Mouse (Mus musculus) layer of hippocampus, postnatal 36 days (tissue): Measurements from ENCODE around the gene Dusp15. TPM values are rescaled to one million over a fixed set of nuclear protein-coding genes. Genes with fewer than 3 reads are reported as not detected.

Experiments used
- DNase-seq, 2 experiments: peaks; one replicate each; pipeline ENCODE4 v3.0.0; 2022
- total RNA-seq, 2 experiments: library from RNA; stranded (reverse); gene quantifications; 2 replicates each; pipeline ENCODE4 v1.2.3; 2021

Dusp15 gene
- total RNA-seq, 2 experiments from 2014 or later, result 10.7 to 11.1 TPM

DNA sequence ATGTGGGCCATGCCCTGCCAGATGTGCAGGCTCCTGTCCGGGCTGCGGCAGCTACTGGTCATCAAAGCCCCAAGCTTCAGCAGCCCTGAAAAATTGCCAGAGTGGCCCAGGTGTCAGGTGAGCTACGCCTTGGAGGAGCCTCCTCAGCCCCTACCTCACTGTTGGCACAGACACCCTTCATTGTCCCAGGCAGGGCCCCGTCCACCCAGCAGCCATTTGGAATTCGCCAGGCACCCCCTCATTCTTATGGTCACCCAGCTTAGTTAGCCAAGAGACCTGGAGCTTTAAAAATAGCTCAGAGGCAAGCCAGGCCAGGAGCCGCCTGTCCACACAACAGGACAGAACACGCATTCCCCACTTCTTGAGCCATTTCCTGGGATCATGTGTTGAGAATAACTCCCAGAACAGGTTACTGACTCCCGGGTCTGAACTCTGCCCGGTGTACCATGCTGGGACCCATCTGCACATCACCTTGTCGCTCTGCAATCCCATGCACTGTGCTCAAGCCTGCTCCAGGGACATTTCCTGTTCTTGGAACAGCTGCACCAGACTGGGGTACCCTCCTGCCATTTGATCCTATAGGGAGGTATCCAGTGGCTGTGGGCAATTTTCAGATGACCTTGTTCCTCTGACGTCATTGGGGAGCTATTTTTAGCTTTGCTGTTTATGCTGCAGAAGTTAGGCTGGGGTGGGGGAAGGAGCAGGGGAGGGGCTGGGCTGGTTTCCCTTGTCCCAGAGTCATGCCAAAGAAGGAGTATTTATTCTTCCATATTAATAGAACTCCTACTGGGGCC lies 46.3 kb downstream of the Dusp15 start:
- DNase-seq, result no peak

DNA sequence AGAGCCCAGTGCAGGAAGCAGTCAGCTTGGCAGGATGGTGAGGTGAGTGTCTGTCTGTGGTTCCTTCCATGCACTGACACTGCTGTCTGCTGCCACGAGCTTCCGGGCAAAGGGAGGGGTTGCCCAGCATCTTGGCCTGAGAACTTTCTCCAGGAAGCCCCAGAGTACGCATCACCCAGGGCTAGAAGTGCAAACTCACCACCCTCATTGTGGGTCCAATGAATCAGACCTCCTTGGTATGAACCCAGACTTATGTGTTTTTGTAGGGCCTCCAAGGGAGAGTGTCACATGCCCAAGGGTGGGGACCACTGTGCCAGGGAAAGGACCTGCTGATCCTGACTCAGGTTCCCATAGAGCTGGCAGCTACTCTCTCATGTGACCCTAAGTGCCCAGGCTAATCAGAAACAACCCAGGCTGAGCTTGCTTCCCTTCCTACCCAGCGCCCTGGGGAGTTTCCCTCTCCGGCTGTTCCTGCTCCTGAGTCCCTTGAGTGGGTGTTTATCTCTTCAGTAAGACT lies 47.3 kb downstream of the Dusp15 start:
- no peak for DNase-seq

DNA sequence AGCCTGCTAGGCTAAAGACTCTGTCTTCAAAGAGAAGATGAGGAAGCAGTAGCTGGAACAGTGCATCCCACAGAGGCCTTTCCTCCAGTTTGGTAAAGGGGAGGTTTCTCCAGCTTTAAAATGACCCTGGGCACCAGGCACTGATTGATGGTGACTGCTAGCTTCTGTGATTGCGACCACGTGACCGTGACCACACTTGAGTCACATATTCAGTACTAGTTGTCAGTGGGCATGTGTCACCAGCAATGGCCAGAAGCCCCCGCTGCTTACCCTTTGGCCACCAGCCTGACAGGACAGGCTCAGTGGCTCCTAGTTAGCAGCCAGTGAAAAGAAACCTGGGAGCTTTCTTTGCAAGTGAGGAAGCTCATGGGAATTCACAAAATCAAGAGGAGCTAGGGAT lies 47.9 kb downstream of the Dusp15 start:
- no peak for DNase-seq

DNA sequence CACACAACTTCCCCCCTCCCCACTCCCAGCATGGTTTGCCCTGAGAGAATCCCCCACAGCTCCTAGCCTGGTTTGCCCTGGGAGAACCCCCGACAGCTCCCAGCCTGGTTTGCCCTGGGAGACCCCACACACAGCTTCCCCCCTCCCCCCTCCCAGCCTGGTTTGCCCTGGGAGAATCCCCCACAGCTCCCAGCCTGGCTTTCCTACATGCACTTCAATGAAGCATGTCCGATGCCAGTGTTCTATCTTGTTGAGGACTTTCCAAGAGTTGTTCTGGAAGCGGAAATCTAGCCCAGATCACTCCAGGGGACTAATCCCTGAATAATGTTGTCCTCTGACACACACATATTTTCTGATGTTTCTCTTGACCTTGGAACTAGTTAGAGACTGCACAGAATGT lies 48.8 kb downstream of the Dusp15 start:
- DNase-seq, result no peak

DNA sequence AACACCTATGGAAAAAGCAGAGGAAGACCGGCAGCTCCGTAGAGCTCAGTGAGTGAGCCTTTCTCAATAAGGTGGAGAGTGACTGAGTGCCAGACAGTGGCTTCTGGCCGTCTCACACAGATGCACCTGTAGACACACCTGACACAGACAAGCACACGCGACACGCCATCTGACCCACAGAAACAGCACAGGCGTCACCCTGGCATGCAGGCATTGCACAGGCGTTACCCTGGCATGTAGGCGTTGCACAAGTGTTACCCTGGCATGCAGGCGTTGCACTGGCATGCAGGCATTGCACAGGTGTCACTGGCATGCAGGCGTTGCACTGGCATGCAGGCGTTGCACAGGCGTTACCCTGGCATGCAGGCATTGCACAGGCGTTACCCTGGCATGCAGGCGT lies 50.2 kb downstream of the Dusp15 start:
- no peak for DNase-seq

DNA sequence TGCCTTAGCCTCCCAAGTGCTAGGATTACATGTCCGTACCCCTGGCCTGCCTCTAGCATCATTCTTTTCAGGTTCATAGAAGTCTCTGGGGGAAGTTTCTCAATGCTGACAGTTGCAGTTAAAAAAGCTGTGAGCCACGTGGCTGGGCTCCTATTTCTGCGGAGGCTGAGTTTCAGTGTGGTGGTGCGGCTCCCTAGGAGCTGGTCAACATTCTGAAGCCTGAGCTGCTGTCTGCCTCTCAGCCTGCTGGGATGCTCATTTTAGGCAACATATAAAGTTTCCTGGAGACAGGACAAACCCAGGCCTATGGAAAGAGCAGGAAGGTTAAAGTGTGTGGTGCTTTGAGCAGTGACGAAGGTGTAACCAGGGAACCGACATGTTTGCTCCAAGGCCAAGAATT lies 52.5 kb downstream of the Dusp15 start:
- no peak for DNase-seq

DNA sequence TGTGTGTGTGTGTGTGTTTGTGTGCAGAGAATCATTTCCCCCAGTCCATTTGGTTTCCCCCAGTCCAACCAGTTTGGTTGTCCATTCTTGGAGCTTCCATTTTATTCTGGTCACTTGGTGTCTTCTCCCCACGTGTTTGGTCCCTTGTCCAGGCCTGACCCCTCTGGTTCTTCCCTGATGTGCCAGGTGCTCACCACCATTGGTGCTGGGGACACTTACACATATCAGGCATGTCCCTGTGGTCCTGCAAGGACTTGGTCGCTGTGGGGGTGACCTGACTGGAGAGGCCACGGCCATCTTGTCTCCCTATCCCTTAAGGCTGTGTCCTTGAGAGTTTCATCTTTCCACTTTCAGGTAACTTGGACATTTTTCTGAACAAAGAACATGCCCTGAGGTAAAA lies 54.6 kb downstream of the Dusp15 start:
- DNase-seq, result no peak

DNA sequence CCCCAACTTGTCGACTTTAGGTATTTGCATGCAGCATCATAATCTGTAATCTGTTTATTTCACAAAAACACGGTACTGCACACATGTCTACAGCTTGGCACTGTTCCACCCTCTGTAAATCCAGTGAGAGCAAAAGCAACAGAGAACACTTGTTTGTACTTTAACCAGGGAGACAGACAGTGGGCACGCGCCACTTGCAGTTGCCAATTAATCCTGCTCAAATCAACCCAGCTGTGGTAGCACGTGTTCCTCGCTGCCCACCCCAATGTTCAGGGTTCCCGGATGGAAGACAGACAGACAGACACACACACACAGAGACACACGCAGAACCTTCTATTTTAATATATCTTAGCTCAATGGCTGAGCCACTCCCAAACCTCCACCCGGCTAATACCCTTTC lies 55.7 kb downstream of the Dusp15 start:
- DNase-seq, result no peak

Other genes starting within 250 kb of the Dusp15 start
- 10 to 100 TPM; 15.3 to 19.8 TPM for gene Id1, start 215.4 kb downstream of the Dusp15 start, total RNA-seq
- 1 to 10 TPM; 1.7 to 2.7 TPM for gene Cox4i2, start 197.5 kb downstream of the Dusp15 start, total RNA-seq
- 100 to 1,000 TPM; 116 to 141 TPM for gene Bcl2l1, start 120.0 kb downstream of the Dusp15 start, total RNA-seq
- gene Tpx2, start 103.7 kb downstream of the Dusp15 start, total RNA-seq, result 1 to 10 TPM; 2.0 to 3.1 TPM
- not detected for gene Mylk2, start 40.3 kb downstream of the Dusp15 start, total RNA-seq
- gene Foxs1, start 18.5 kb downstream of the Dusp15 start, total RNA-seq, result under 1 TPM; 0.35 to 0.68 TPM
- gene Ttll9, start 10.8 kb upstream of the Dusp15 start, total RNA-seq, result 1 to 10 TPM; 1.0 TPM
- gene Pdrg1, start 63.7 kb upstream of the Dusp15 start, total RNA-seq, result 10 to 100 TPM; 36.7 to 44.0 TPM
- gene Xkr7, start 80.2 kb upstream of the Dusp15 start, total RNA-seq, result 1 to 10 TPM; 1.8 to 1.9 TPM
- 1 to 10 TPM; 3.9 to 5.2 TPM for gene Ccm2l, start 114.3 kb upstream of the Dusp15 start, total RNA-seq
- gene Hck, start 156.8 kb upstream of the Dusp15 start, total RNA-seq, result 1 to 10 TPM; 1.6 to 2.2 TPM
- 100 to 1,000 TPM in 1 of 2 experiments, 10 to 100 TPM in 1; 84.1 to 103 TPM for gene Tm9sf4, start 209.6 kb upstream of the Dusp15 start, total RNA-seq